Mouse (Mus musculus) E14TG2a.4 (cell line): ENCODE data around the gene Map2k6.

ENCODE experiments used
- CTCF ChIP-seq: conservative IDR thresholded peaks from 2 replicates; pipeline ENCODE4 v1.5.1; 2014; ENCODE audit warnings: low read length
- NANOG ChIP-seq: IDR thresholded peaks from 2 replicates; pipeline ENCODE4 v1.6.1; 2014; ENCODE audit warnings: borderline replicate concordance, low read length, mixed read lengths
- POU5F1 ChIP-seq: IDR thresholded peaks from 2 replicates; pipeline ENCODE4 v1.6.1; 2014; ENCODE audit warnings: low read length, borderline replicate concordance

- TF ChIP-seq CTCF (no peak), NANOG (no peak), POU5F1 (no peak)
Observed at GRCm38 (mm10) chr11:110420463-110420862, 21.5 kb downstream of the Map2k6 start.
